Mouse (Mus musculus) liver, embryonic 13.5 days (tissue): ENCODE data around the gene Dlat. TPM values are rescaled to one million over a fixed set of nuclear protein-coding genes. Genes with fewer than 3 reads are reported as not detected.
"Not testable (repeated sequence)": the region's sequence is repeated elsewhere in the genome, so short reads cannot be mapped to it uniquely, and the experiment has no call there.

Experiments
- ATAC-seq: fragments of 200-750 bp; cut with Nextera tagmentation; 2 replicates; pipeline ENCODE4 v1.8.0; 2017; ENCODE audit warnings: low read depth, mild to moderate bottlenecking, moderate number of reproducible peaks, moderate library complexity
- DNase-seq: peaks from one replicate; pipeline ENCODE4 v3.0.0; 2022
- H3K27ac ChIP-seq: fragments of 300-500 bp; sonication (generic); 2 replicates; pipeline ENCODE4 v1.5.1; 2015; ENCODE audit warnings: moderate library complexity, mild to moderate bottlenecking, inconsistent platforms
- H3K27me3 ChIP-seq: fragments of 300-500 bp; sonication (generic); 2 replicates; pipeline ENCODE4 v1.6.1; 2015; ENCODE audit warnings: mild to moderate bottlenecking, inconsistent platforms
- H3K36me3 ChIP-seq: fragments of 300-500 bp; sonication (generic); 2 replicates; pipeline ENCODE4 v1.6.1; 2015; ENCODE audit warnings: mild to moderate bottlenecking, inconsistent platforms
- H3K4me1 ChIP-seq: fragments of 300-500 bp; sonication (generic); replicated peaks from 2 replicates; pipeline ENCODE4 v1.6.1; 2015; ENCODE audit warnings: inconsistent platforms
- H3K4me2 ChIP-seq: fragments of 300-500 bp; sonication (generic); 2 replicates; pipeline ENCODE4 v1.6.1; 2015; ENCODE audit warnings: inconsistent platforms, mild to moderate bottlenecking, moderate library complexity
- H3K4me3 ChIP-seq: fragments of 300-500 bp; sonication (generic); replicated peaks from 2 replicates; pipeline ENCODE4 v1.5.1; 2015; ENCODE audit warnings: mild to moderate bottlenecking, inconsistent platforms
- H3K9ac ChIP-seq: fragments of 300-500 bp; sonication (generic); 2 replicates; pipeline ENCODE4 v1.6.1; 2015; ENCODE audit warnings: mild to moderate bottlenecking, inconsistent platforms
- H3K9me3 ChIP-seq: fragments of 300-500 bp; sonication (generic); replicated peaks from 2 replicates; pipeline ENCODE4 v1.6.1; 2016; ENCODE audit warnings: inconsistent platforms
- WGBS: fragments of 180-500 bp; shearing (Covaris S2); methylation state at CpG from one replicate; pipeline ENCODE4 v1.1.7; 2015; ENCODE audit not compliant: insufficient replicate concordance; 5-methylcytosine and 5-hydroxymethylcytosine counted together
- polyA plus RNA-seq: library from polyadenylated mRNA; unstranded; fragments of >200 nt; fragmentation: Nextera tagmentation; extraction: Ambion mirVana; gene quantifications from 2 replicates; pipeline ENCODE4 v1.2.1, GENCODE M21; 2015

Dlat gene
- polyA plus RNA-seq, 1 experiment from 2014 or later: 33.7 TPM

DNA sequence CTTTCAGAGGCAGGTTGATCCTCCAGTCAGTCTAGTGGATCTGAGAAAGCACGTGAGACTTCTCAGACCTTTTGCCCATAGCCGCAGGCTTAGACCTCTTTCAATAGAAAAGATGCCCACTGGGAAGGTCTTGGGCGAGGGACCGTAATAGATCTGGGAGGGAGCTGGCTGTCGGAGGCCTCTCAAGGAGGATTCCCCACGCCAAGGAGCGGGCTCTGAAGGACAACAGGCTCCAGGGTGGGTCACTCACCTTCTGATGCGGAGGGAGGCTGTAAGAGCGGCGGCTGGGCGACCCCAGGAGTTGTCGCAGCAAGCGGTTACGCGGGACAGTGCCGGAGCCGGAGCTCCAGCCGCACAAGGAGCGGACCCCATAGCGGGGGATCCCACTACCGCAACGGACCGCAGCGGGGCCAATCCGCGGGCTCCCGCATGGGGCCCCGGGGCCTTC is 615 bp downstream of the Dlat start:
- Histone ChIP-seq H3K4me3 (peak overlapping the region; percentile 94), H3K4me2 (peak overlapping the region; percentile 88), H3K4me1 (peaks cover 27% of the 10 kb centered on the region), H3K27me3 (no peaks in the 10 kb centered on the region), H3K9me3 (no peaks in the 10 kb centered on the region), H3K36me3 (peaks cover 19% of the 10 kb centered on the region), H3K9ac (peak overlapping the region; percentile 94), H3K27ac (peak overlapping the region; percentile 76)
- peak; percentile 42 for ATAC-seq
- under 1% methylated on average over 28 of the region's 28 CpGs for WGBS
- DNase-seq: no peak

DNA sequence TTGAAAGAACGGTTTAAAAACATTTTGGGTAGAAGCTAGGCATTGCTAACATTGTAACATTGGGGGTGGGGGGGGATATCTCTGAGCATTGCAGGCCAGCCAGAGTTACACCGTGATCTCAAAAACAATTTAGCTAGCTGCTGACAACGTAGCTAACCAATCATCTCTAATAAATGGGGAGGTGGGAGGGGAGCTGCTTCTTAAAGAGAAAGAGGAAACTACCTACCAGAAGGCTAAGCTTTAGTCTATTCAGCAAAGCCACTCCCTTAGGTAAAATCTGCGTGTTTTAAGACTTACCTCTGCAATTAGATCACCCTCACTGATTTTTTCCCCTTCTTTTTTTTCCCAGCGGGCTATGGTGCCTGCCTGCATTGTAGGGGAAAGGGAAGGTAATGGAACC is 1.2 kb downstream of the Dlat start:
- peak overlapping the region; percentile 76 for H3K27ac ChIP-seq
- H3K27me3 ChIP-seq: no peaks in the 10 kb centered on the region
- ATAC-seq: no peak
- peaks cover 22% of the 10 kb centered on the region for H3K36me3 ChIP-seq
- H3K9me3 ChIP-seq: no peaks in the 10 kb centered on the region
- H3K4me3 ChIP-seq: peak overlapping the region; percentile 94
- 7% methylated on average over 5 of the region's 5 CpGs for WGBS
- peak overlapping the region; percentile 94 for H3K9ac ChIP-seq
- H3K4me1 ChIP-seq: peaks cover 27% of the 10 kb centered on the region
- no peak for DNase-seq
- H3K4me2 ChIP-seq: peak overlapping the region; percentile 88

DNA sequence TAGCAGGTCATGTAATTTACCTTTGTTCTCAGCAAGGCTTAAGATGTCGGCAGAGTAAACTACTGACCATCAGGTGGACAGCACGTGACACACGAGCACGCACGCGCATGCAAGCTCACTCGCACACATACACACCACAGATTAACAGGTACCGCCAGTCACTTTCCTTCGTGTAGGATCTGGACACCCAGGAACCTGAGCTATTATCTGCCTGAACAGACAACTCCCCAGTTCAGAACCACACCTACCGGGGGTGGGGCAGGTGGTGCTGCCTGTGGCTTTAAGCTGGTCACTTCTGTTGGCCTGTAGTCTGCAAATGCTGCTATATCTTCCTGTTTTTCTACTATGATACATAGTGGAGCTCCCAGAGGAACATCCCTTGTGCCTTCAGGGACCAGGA is 9.1 kb downstream of the Dlat start:
- Histone ChIP-seq H3K36me3 (peaks cover 84% of the 10 kb centered on the region), H3K9ac (no peak overlapping the region), H3K4me1 (peaks cover 14% of the 10 kb centered on the region), H3K27ac (no peak overlapping the region), H3K4me3 (no peak overlapping the region), H3K27me3 (no peaks in the 10 kb centered on the region), H3K9me3 (no peaks in the 10 kb centered on the region), H3K4me2 (peak overlapping the region; percentile 21; the same call in 1 of the 2 replicates)
- DNase-seq (no peak), ATAC-seq (peak; percentile 89)
- 58% methylated on average over 10 of the region's 10 CpGs for WGBS

DNA sequence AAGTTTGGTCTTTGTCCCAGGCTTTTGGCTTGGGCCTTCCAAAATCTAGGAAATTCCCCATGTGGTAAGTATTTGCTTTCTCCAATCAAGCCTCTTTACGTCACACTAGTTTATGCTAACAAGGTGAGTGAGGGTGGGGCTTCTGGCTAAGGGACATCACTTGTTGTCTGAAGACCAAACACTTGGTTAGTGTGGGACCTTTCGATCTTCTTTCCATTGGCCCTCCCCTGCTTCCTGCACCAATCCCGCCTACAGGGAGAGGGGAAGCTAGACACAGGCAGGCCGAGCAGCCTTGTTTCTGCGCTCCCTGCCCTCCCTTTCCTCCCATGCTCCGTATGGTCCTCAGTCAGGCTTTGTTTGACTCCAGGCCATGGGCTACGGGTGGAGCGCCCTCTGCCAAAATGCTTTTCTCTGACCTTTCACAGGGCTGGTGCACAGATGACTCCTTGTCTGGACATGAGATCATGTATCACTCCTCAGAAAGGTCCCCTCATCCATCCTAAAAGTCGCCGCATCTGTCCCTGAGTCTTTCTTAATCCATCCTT is 12.7 kb downstream of the Dlat start:
- peaks cover 14% of the 10 kb centered on the region for H3K4me1 ChIP-seq
- H3K9ac ChIP-seq: no peak overlapping the region
- no peak overlapping the region for H3K4me3 ChIP-seq
- 84% methylated on average over 10 of the region's 10 CpGs for WGBS
- no peak overlapping the region for H3K4me2 ChIP-seq
- H3K36me3 ChIP-seq: peaks cover 88% of the 10 kb centered on the region
- no peak for ATAC-seq
- no peaks in the 10 kb centered on the region for H3K27me3 ChIP-seq
- no peak for DNase-seq
- no peak overlapping the region for H3K27ac ChIP-seq
- no peaks in the 10 kb centered on the region for H3K9me3 ChIP-seq

DNA sequence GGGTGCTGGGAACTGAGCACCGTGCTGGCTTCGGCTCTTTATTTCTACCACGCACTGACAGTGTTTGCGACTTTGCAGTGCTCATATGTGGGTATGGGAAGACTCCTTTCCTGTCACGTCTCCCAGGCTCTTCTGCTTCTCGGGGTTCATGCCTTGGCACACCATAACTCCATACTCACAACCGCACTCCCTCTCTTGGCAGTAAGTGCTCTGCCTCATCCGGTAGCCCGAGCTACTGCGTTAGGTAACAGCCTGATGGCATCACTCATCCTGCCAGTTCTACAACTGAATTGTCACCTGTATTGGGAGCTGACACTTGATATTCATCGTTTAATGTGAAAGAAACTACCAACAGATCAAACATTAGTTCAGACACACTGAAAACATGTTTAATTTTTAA is 25.3 kb downstream of the Dlat start:
- H3K36me3 ChIP-seq: peaks cover 42% of the 10 kb centered on the region
- no peak overlapping the region for H3K27ac ChIP-seq
- no peaks in the 10 kb centered on the region for H3K9me3 ChIP-seq
- no peak for ATAC-seq
- no peak for DNase-seq
- no peak overlapping the region for H3K9ac ChIP-seq
- H3K4me3 ChIP-seq: no peak overlapping the region
- WGBS: 88% methylated on average over 11 of the region's 11 CpGs
- H3K27me3 ChIP-seq: no peaks in the 10 kb centered on the region
- H3K4me2 ChIP-seq: no peak overlapping the region
- peaks cover 7% of the 10 kb centered on the region for H3K4me1 ChIP-seq

DNA sequence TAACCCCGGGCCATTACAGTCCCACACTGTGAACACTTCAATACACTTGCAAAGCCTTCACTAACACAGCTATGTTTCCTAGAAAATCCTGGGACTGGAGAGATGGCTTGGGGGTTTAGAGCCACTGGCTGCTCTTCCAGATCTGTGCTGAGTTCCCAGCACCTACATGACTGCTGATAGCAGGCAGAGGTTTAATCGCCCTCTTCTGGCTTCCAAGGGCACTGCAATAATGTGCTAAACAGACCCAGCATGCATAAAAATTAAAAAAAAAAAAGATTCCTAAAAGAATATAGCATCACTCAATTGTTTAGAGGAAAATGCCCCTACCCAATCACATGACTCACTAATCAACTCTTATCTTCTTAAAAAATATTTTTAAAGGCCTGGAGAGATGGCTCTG is 26.5 kb downstream of the Dlat start:
- no peak for DNase-seq
- no peak overlapping the region for H3K27ac ChIP-seq
- peaks cover 38% of the 10 kb centered on the region for H3K36me3 ChIP-seq
- H3K9ac ChIP-seq: no peak overlapping the region
- no peaks in the 10 kb centered on the region for H3K9me3 ChIP-seq
- peaks cover 7% of the 10 kb centered on the region for H3K4me1 ChIP-seq
- H3K27me3 ChIP-seq: no peaks in the 10 kb centered on the region
- no peak overlapping the region for H3K4me2 ChIP-seq
- no peak for ATAC-seq
- no peak overlapping the region for H3K4me3 ChIP-seq
- 46% methylated on average over 2 of the region's 2 CpGs for WGBS

DNA sequence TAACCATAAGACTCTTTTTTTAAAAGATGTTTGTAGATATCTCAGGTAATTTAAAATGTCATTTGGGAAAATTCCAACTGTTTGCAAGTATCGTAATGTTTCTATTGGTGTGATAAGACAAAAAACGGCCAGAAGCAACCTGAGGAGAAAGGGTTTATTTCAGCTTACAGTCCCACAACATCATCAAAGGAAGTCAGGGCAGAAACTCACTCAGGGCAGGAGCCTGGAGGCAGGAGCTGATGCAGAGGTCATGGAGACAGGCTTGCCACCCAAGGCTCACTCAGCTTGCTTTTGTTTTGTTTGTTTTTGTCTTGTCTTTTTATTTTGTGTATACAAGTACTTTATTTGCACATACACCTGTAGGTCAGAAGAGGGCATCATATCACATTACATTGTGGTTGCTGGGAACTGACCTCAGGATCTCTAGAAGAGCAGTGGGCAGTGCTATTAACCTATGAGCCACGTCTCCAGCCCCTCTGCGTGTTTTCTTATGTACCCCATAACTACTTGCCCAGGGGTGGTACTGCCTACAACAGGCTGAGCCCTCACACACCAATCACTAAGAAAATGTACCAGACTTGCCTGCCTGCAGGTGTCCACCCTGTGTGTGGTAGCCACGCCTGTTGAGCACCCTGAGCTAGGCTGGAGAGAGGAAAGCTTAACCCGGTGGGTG is 27.4 kb downstream of the Dlat start:
- DNase-seq (no peak), ATAC-seq (0 out of 2 replicates have a peak, but pooled peaks have one; percentile 36)
- Histone ChIP-seq H3K27ac (no peak overlapping the region), H3K9me3 (no peaks in the 10 kb centered on the region), H3K4me1 (peaks cover 7% of the 10 kb centered on the region), H3K27me3 (no peaks in the 10 kb centered on the region), H3K4me2 (no peak overlapping the region), H3K36me3 (peaks cover 32% of the 10 kb centered on the region), H3K4me3 (no peak overlapping the region), H3K9ac (no peak overlapping the region)
- 70% methylated on average over 6 of the region's 6 CpGs for WGBS

DNA sequence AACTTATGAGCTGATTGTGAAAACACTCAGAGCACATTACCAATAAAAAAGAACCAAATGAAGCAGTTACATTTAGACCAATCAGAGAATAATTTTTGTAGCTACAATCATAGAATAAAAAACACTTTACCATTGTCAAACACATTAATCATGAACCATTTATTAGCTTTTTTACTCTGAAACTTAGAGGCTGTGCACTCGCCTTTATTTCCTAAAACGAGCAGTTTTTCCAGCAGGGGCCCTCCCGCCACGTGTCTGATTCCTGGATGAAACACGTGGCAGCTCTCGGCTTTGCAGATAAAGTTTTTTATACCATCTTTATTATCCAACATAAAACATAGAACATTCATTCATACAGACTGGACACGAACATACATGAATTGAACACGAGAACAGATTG is 28.7 kb downstream of the Dlat start:
- H3K4me2 ChIP-seq, H3K27ac ChIP-seq, H3K27me3 ChIP-seq, DNase-seq, H3K4me1 ChIP-seq, H3K9me3 ChIP-seq, ATAC-seq, H3K4me3 ChIP-seq, H3K9ac ChIP-seq: not testable (repeated sequence)
- 78% methylated on average over 6 of the region's 8 CpGs for WGBS
- peaks cover 23% of the 10 kb centered on the region for H3K36me3 ChIP-seq

DNA sequence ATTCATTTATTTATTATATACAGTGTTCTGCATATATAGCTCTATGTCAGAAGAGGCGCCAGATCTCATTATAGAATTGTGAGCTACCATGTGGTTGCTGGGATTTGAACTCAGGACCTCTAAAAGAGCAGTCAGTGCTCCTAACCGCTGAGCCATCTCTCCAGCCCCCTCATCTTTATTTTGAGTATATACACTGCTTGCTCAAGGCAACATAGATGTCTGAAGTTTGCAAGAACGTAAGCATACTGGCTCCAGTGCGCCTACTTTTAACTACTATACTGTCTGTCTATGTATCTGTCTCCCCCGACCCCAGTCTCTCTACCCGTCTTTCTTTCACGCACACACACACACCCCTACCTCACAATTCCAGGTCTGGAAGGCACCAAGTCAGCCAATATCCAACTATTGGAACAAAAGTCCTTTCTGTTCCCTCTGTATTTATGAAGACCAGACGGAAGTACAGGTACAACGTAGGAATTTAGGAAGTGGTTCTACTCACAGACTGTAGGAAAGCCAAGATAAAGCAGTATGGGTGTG is 41.7 kb downstream of the Dlat start:
- WGBS: 50% methylated on average over 9 of the region's 9 CpGs
- Histone ChIP-seq H3K4me3 (peak overlapping the region; percentile 96), H3K9me3 (no peaks in the 10 kb centered on the region), H3K4me1 (peaks cover 28% of the 10 kb centered on the region), H3K27me3 (no peaks in the 10 kb centered on the region), H3K36me3 (peaks cover 25% of the 10 kb centered on the region), H3K27ac (no peak overlapping the region), H3K9ac (peak overlapping the region; percentile 94; the same call in 1 of the 2 replicates), H3K4me2 (peak overlapping the region; percentile 85)
- no peak for ATAC-seq
- no peak for DNase-seq

DNA sequence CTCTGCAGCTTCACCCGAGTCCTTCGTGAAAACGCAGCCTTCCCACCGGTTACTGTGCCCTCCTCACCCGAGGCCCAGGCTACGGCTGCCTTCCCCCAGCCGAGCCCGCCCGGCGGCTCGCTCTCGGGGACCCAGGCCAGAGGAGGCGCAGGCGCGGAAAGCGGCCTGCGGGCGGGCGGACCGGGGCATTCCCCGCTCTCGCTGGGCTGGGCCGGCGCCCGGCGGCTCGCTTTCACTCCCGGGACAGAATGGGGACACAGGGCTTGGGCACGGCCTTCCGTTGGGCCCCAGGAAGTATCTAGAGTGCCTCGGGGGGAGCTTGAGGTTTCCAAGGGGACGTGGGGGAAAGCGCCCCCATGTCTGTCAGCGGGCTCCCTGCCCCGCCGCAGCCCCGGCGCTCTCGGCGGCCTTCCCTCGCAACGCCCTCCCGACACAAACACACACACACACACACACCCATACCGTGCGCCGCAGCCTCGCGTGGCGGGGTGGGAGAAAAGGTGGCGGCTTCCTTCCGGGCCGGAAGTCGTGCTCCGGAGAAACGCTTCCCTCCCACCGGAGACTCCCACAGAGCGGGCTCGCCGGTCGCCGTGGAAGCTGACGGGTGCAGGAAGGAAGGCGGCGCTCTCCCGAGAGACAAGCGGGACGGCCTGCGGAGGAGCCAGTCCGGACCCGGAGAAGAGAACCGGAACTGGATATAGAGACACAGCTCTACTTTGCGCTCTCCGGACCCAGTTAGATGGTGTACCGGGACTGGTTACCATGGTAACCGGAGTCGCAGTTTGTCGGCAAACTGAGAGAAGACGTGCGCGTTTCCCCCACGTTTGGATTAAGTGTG is 42.6 kb downstream of the Dlat start, which contains the start of the genes Pih1d2 and Nkapd1:
Gene Pih1d2, plus strand, starts transcription at position 556 of the 838 bp plus-strand sequence.
Gene Nkapd1, minus strand, starts transcription at position 699 of the 838 bp plus-strand sequence.
- peak within 1 kb of the TSS; percentile 85 for H3K4me2 ChIP-seq
- H3K9me3 ChIP-seq: no peaks in the 10 kb centered on the region
- peak; percentile 76 for DNase-seq
- peak within 1 kb of the TSS; percentile 95 for H3K27ac ChIP-seq
- peak within 1 kb of the TSS; percentile 94 for H3K9ac ChIP-seq
- under 1% methylated on average over 81 of the region's 81 CpGs for WGBS
- peak; percentile 92 for ATAC-seq
- peaks cover 28% of the 10 kb centered on the region for H3K4me1 ChIP-seq
- peaks cover 34% of the 10 kb centered on the region for H3K36me3 ChIP-seq
- peak within 1 kb of the TSS; percentile 96 for H3K4me3 ChIP-seq
- H3K27me3 ChIP-seq: no peaks in the 10 kb centered on the region

DNA sequence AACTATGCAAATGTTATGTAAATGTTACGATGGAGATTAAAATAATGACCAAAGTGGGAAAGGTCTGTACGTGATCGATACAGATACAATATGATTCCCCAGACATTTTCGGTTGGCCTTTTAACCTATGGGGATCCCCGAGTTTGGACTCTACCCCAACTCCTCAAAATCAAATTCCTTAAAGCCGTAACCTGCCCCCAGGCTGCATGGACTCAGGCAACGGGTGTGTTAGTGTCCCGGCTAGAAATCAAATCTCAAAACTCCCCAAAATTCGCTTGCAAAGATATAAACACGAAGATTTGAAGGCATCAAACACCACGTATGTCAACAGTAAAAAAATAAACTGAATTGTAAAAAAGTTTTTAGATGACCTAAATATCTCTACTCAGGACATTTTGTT is 43.4 kb downstream of the Dlat start:
- WGBS: 29% methylated on average over 11 of the region's 11 CpGs
- Histone ChIP-seq H3K27me3 (no peaks in the 10 kb centered on the region), H3K4me3 (peak overlapping the region; percentile 96), H3K9me3 (no peaks in the 10 kb centered on the region), H3K36me3 (peaks cover 40% of the 10 kb centered on the region), H3K4me1 (peaks cover 28% of the 10 kb centered on the region), H3K27ac (0 out of 2 replicates have a peak overlapping the region, but pooled peaks have one; percentile 95), H3K4me2 (peak overlapping the region; percentile 85), H3K9ac (peak overlapping the region; percentile 94)
- DNase-seq: no peak
- ATAC-seq: no peak
